Mouse (Mus musculus) lung, embryonic 14.5 days (tissue): ENCODE results near the gene Ttc34. TPM values are rescaled to one million over a fixed set of nuclear protein-coding genes. Genes with fewer than 3 reads are reported as not detected.
A peak's percentile ranks its signal among the peaks of the same experiment; 100 is the strongest.

ENCODE experiments used
- ATAC-seq: fragments of 200-750 bp; cut with Nextera tagmentation; 2 replicates; pipeline ENCODE4 v1.8.0; 2017; ENCODE audit warnings: mild to moderate bottlenecking, moderate TSS enrichment, moderate library complexity; ENCODE audit not compliant: insufficient read depth
- DNase-seq: peaks from one replicate; pipeline ENCODE4 v3.0.0-alpha.2; 2015
- H3K27ac ChIP-seq: fragments of 300-500 bp; sonication (generic); 2 replicates; pipeline ENCODE4 v1.5.1; 2014; ENCODE audit warnings: low read depth, mild to moderate bottlenecking, moderate library complexity
- H3K27me3 ChIP-seq: fragments of 300-500 bp; sonication (generic); 2 replicates; pipeline ENCODE4 v1.6.1; 2014; ENCODE audit warnings: low read length, control low read depth; ENCODE audit not compliant: insufficient read depth
- H3K36me3 ChIP-seq: fragments of 300-500 bp; sonication (generic); 2 replicates; pipeline ENCODE4 v1.6.1; 2014; ENCODE audit warnings: control low read depth; ENCODE audit not compliant: insufficient read depth
- H3K4me1 ChIP-seq: fragments of 300-500 bp; sonication (generic); 2 replicates; pipeline ENCODE4 v1.6.1; 2014; ENCODE audit warnings: antibody characterized with exemption, control low read depth; ENCODE audit not compliant: insufficient read depth
- H3K4me2 ChIP-seq: fragments of 300-500 bp; sonication (generic); 2 replicates; pipeline ENCODE4 v1.6.1; 2014; ENCODE audit warnings: mild to moderate bottlenecking
- H3K4me3 ChIP-seq: fragments of 300-500 bp; sonication (generic); 2 replicates; pipeline ENCODE4 v1.5.1; 2014; ENCODE audit warnings: low read depth, low read length
- H3K9ac ChIP-seq: fragments of 300-500 bp; sonication (generic); 2 replicates; pipeline ENCODE4 v1.6.1; 2014
- H3K9me3 ChIP-seq: fragments of 300-500 bp; sonication (generic); 2 replicates; pipeline ENCODE4 v1.6.1; 2016; ENCODE audit warnings: low read depth, low read length, control low read depth
- CTCF ChIP-seq: IDR thresholded peaks from 2 replicates; pipeline ENCODE4 v1.5.1; 2016; ENCODE audit warnings: antibody characterized with exemption, low read depth
- WGBS: fragments of 180-500 bp; shearing (Covaris S2); extraction: QIAGEN DNeasy Blood & Tissue Kit; methylation state at CpG from one replicate; pipeline ENCODE4 v1.1.7; 2014; 5-methylcytosine and 5-hydroxymethylcytosine counted together
- polyA plus RNA-seq: library from polyadenylated mRNA; unstranded; fragments of >200 nt; fragmentation: Nextera tagmentation; extraction: Ambion mirVana; gene quantifications from 2 replicates; pipeline ENCODE4 v1.2.1, GENCODE M21; 2014

Gene Ttc34
- polyA plus RNA-seq, 1 experiment from 2014 or later = 0.30 TPM

DNA sequence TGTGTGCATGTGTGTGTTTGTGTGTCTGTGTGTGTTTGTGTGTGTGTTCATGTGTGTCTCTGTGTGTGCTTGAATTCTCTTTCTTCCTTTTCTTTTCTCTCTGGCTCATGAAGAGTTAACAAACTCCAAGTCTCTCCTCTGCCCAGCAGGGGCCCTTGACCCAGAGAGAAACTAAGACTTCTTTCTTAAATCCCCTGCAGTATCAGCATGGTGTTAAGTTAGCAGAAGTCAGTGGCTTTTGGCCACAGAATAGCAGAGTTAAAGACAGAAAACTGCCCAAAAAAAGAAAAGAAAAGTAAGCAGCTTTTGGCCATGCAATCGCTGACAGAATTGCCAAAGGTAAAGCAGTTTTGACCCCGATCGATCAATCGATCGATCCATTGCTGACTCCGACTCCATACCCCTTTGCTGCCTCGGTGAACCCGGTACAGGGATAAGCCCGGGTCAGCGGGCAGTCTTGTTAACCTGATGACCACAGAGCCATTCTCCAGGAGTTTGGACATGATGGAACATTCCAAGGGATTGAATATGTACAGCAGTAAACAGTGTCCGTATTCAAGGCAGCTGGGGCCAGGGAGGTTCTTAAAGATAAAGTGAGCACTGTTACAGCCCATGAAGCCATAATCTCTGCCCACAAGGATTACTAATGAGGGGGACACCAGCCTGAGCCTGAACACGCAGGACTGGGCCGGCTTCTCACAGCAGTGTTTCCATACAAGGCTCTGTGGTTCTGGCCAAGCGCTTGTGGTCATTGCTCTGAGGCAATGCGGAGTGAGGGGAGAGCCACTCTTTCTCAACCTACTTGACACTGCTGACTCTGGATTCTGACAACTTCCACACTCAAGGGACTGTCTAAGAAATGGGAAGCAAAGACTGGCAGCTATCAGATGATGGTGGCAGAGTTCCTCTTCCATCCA lies 73.6 kb downstream of the Ttc34 start:
- H3K9ac ChIP-seq = 0 out of 2 replicates have a peak overlapping the region, but pooled peaks have one; percentile 11
- H3K27me3 ChIP-seq = no peaks in the 10 kb centered on the region
- 0 out of 2 replicates have a peak overlapping the region, but pooled peaks have one; percentile 4 for H3K4me2 ChIP-seq
- no peaks in the 10 kb centered on the region for H3K9me3 ChIP-seq
- ATAC-seq (0 out of 2 replicates have a peak, but pooled peaks have one; percentile 50), DNase-seq (peak; percentile 22)
- peak overlapping the region; percentile 27; the same call in 1 of the 2 replicates for H3K27ac ChIP-seq
- H3K4me3 ChIP-seq = no peak overlapping the region
- H3K36me3 ChIP-seq = no peaks in the 10 kb centered on the region
- no peaks in the 10 kb centered on the region for H3K4me1 ChIP-seq
- no peak for TF ChIP-seq CTCF
- WGBS = 25% methylated on average over 15 of the region's 15 CpGs

DNA sequence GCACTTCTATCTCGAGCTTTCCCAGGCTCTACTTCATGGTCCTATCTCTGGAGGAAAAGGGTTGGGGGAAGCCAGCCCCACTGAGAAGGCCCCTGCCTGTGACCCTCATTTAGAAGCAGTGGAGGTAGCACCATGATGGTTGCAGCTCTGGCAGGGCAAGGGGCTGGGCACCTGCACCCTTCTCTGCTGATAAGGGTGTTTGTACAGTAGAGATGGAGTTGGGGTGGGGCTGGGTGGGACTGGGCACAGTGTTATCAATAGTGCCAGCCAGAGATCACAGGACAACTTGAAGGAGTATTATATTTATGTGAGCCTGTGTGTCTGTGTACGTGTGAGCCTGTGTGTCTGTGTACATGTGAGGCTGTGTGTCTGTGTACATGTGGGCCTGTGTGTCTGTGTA lies 74.4 kb downstream of the Ttc34 start:
- ATAC-seq = no peak
- Histone ChIP-seq H3K36me3 (no peaks in the 10 kb centered on the region), H3K27me3 (no peaks in the 10 kb centered on the region), H3K4me3 (no peak overlapping the region), H3K4me2 (no peak overlapping the region), H3K9me3 (no peaks in the 10 kb centered on the region), H3K9ac (no peak overlapping the region), H3K27ac (peak overlapping the region; percentile 27; the same call in 1 of the 2 replicates), H3K4me1 (no peaks in the 10 kb centered on the region)
- no peak for DNase-seq
- 45% methylated on average over 2 of the region's 2 CpGs for WGBS
- TF ChIP-seq CTCF = no peak

DNA sequence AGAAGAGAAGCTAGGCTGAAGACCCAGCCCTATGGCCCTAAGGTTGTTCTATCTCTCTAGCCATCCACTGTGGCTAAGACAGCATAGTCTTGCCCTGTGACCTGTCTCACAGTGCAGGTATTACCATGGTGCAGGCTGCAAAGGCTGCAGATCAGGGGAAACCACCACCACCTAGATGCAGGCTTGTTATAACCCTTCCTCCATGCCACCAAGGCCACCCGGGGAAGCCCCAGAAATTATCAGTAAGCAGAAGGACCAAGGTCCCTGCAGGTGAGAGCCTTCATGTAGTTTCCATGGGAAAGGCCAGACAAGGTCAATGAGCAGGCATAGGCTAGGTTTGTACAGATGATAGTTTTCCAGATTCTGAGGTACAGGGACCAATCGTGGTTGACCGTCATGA lies 76.6 kb downstream of the Ttc34 start:
- H3K36me3 ChIP-seq = no peaks in the 10 kb centered on the region
- 94% methylated on average over 3 of the region's 3 CpGs for WGBS
- H3K27me3 ChIP-seq = no peaks in the 10 kb centered on the region
- no peak for DNase-seq
- TF ChIP-seq CTCF = no peak
- H3K4me1 ChIP-seq = no peaks in the 10 kb centered on the region
- ATAC-seq = no peak
- no peak overlapping the region for H3K4me3 ChIP-seq
- H3K9me3 ChIP-seq = no peaks in the 10 kb centered on the region
- H3K27ac ChIP-seq = no peak overlapping the region
- no peak overlapping the region for H3K4me2 ChIP-seq
- H3K9ac ChIP-seq = no peak overlapping the region

DNA sequence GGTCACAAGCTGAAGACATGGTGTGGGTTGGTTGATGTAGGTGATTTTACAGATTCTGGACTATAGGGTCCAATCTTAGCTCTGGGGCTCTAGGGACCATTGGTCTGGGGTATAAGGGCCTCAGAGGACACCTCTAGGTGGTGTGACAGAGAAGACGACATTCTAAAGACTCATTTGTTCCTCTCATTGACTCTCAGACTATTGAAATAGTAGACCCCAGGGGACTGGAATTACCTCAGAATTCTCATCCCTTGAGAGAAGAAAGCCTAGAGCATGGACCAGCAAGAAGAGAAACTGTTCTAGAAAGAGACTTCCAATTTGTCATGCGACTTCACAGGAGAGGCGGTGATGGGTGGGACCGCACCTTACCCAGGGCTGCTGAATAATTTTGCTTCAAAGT lies 77.0 kb downstream of the Ttc34 start:
- Histone ChIP-seq H3K9ac (no peak overlapping the region), H3K9me3 (no peaks in the 10 kb centered on the region), H3K27me3 (no peaks in the 10 kb centered on the region), H3K36me3 (no peaks in the 10 kb centered on the region), H3K4me2 (no peak overlapping the region), H3K27ac (no peak overlapping the region), H3K4me1 (no peaks in the 10 kb centered on the region), H3K4me3 (no peak overlapping the region)
- 95% methylated on average over 4 of the region's 4 CpGs for WGBS
- TF ChIP-seq CTCF = no peak
- DNase-seq (no peak), ATAC-seq (no peak)

DNA sequence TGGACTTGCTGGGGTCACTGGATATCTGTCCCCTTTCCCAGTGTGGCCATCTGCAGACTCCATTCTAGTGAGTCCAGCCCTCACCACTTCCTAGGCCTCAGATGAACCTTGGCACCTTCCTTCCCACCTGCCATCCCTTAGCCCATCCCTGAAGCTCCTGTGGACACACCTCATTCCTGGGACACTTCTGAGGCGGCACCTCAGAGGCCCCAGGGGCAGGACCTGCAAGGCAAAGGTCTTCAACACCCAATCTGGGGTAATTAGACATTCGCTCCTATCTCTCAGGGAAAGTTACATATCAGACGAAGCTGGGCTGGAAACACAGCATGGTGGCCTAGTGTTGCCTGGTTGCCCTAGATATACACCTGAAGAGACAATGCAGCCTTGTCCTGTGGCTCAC lies 77.4 kb downstream of the Ttc34 start:
- no peak overlapping the region for H3K27ac ChIP-seq
- no peak overlapping the region for H3K4me2 ChIP-seq
- no peaks in the 10 kb centered on the region for H3K27me3 ChIP-seq
- no peak for ATAC-seq
- H3K9ac ChIP-seq = no peak overlapping the region
- no peak overlapping the region for H3K4me3 ChIP-seq
- no peak for DNase-seq
- no peaks in the 10 kb centered on the region for H3K4me1 ChIP-seq
- 62% methylated on average over 3 of the region's 3 CpGs for WGBS
- H3K9me3 ChIP-seq = no peaks in the 10 kb centered on the region
- TF ChIP-seq CTCF = no peak
- no peaks in the 10 kb centered on the region for H3K36me3 ChIP-seq

DNA sequence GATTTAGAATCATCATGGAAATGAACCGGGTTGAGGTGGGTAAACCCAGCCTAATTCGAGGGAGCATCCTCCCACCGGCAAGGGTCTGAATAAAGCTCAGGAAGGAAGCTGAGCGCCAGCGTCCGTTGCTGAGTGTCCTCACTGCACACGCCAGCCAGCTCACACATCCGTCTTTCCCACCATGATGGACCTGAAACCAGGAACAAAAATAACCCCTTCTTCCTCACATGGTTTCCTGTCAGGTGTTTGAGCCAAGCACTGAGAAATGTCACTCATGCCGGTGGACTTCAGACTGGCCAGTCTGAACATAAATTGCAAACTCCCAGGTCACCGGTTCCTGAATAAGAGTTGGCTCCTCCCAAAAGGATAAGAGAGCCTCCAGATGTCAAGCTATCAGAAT lies 78.0 kb downstream of the Ttc34 start:
- no peak overlapping the region for H3K9ac ChIP-seq
- no peaks in the 10 kb centered on the region for H3K27me3 ChIP-seq
- TF ChIP-seq CTCF = no peak
- ATAC-seq = no peak
- no peak overlapping the region for H3K4me2 ChIP-seq
- DNase-seq = no peak
- no peak overlapping the region for H3K4me3 ChIP-seq
- H3K4me1 ChIP-seq = no peaks in the 10 kb centered on the region
- H3K9me3 ChIP-seq = no peaks in the 10 kb centered on the region
- H3K36me3 ChIP-seq = no peaks in the 10 kb centered on the region
- 71% methylated on average over 10 of the region's 10 CpGs for WGBS
- H3K27ac ChIP-seq = no peak overlapping the region

DNA sequence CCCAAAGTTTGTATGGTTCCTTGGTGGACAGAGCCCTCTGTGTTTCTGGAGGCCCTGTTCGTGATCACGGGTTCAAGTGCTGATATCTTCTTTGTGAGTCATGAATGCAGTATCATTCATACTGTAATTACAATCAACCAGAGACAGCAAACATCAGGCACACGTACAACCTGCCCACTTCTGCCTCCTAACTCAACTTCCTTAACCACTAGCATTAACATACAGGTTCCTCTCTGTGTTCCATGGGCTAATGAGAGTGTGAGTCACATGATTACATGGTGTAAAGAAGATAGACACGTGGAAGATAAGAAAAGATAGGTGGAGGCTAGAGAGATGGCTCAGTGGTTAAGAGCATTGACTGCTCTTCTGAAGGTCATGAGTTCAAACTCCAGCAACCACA lies 79.4 kb downstream of the Ttc34 start:
- Histone ChIP-seq H3K4me3 (no peak overlapping the region), H3K4me1 (no peaks in the 10 kb centered on the region), H3K9me3 (no peaks in the 10 kb centered on the region), H3K4me2 (no peak overlapping the region), H3K36me3 (no peaks in the 10 kb centered on the region), H3K27me3 (no peaks in the 10 kb centered on the region), H3K9ac (no peak overlapping the region), H3K27ac (no peak overlapping the region)
- TF ChIP-seq CTCF = no peak
- ATAC-seq (no peak), DNase-seq (no peak)
- WGBS = 77% methylated on average over 4 of the region's 4 CpGs

Other genes with a start within 250 kb of the Ttc34 start
- gene Prdm16, start 200.6 kb upstream of the Ttc34 start, polyA plus RNA-seq = 19.4 and 21.4 TPM in 2 replicates
- not detected in 2 replicates for gene Actrt2, start 169.6 kb upstream of the Ttc34 start, polyA plus RNA-seq
- gene Mmel1, start 32.1 kb downstream of the Ttc34 start, polyA plus RNA-seq = 0.13 and 0.19 TPM in 2 replicates
- gene Fam213b, start 61.7 kb downstream of the Ttc34 start, polyA plus RNA-seq = 37.4 and 39.9 TPM in 2 replicates
- 0.78 and 0.85 TPM in 2 replicates for gene Tnfrsf14, start 91.1 kb downstream of the Ttc34 start, polyA plus RNA-seq
- 0.14 and 0.15 TPM in 2 replicates for gene Hes5, start 123.5 kb downstream of the Ttc34 start, polyA plus RNA-seq
- gene Pank4, start 126.7 kb downstream of the Ttc34 start, polyA plus RNA-seq = 49.3 and 51.0 TPM in 2 replicates
- 5.2 and 6.7 TPM in 2 replicates for gene Plch2, start 219.3 kb downstream of the Ttc34 start, polyA plus RNA-seq
- 7.0 and 9.4 TPM in 2 replicates for gene Pex10, start 229.6 kb downstream of the Ttc34 start, polyA plus RNA-seq
- gene Rer1, start 248.9 kb downstream of the Ttc34 start, polyA plus RNA-seq = 160 and 177 TPM in 2 replicates
- gene Morn1, start 249.1 kb downstream of the Ttc34 start, polyA plus RNA-seq = 5.2 TPM in 2 replicates